Mouse (Mus musculus) embryo, embryonic 9.5 days (tissue): ENCODE measurements around the gene Xrn2.
A peak's percentile ranks its signal among the peaks of the same experiment; 100 is the strongest.
"Not testable (repeated sequence)": the region's sequence is repeated elsewhere in the genome, so short reads cannot be mapped to it uniquely, and the experiment has no call there.

Experiments used
- DNase-seq: peaks from one replicate; pipeline ENCODE4 v3.0.0-alpha.2; 2017; ENCODE audit errors: extremely low spot score

Gene Xrn2

GRCm38 (mm10) chr2:147012623-147013184 is at the start of gene Xrn2:
Gene Xrn2, plus strand, starts transcription at chr2:147012996.
- peak; percentile 97 for DNase-seq

GRCm38 (mm10) chr2:146975024-146975423 is 37.8 kb upstream of the Xrn2 start:
- no peak for DNase-seq

- DNase-seq: no peak
These were observed 37.3 kb upstream of the Xrn2 start for GRCm38 (mm10) chr2:146975453-146976028.

GRCm38 (mm10) chr2:146982786-146983185 is 30.0 kb upstream of the Xrn2 start:
- no peak for DNase-seq

- no peak for DNase-seq
These were observed 28.0 kb upstream of the Xrn2 start for GRCm38 (mm10) chr2:146984831-146985230.

GRCm38 (mm10) chr2:146985807-146986206 is 27.0 kb upstream of the Xrn2 start:
- no peak for DNase-seq

GRCm38 (mm10) chr2:146986429-146986828 is 26.4 kb upstream of the Xrn2 start:
- no peak for DNase-seq

- no peak for DNase-seq
These were observed 5.5 kb upstream of the Xrn2 start for GRCm38 (mm10) chr2:147007265-147007664.

- no peak for DNase-seq
These were observed 3.7 kb upstream of the Xrn2 start for GRCm38 (mm10) chr2:147009084-147009483.

- no peak for DNase-seq
These were observed 2.7 kb upstream of the Xrn2 start for GRCm38 (mm10) chr2:147010141-147010540.

- no peak for DNase-seq
These were observed 1.8 kb upstream of the Xrn2 start for GRCm38 (mm10) chr2:147010952-147011351.

- no peak for DNase-seq
These were observed 1.2 kb upstream of the Xrn2 start for GRCm38 (mm10) chr2:147011474-147012140.

- no peak for DNase-seq
These were observed 614 bp upstream of the Xrn2 start for GRCm38 (mm10) chr2:147012141-147012622.

- peak; percentile 92 for DNase-seq
These were observed 586 bp downstream of the Xrn2 start for GRCm38 (mm10) chr2:147013194-147013969.

GRCm38 (mm10) chr2:147014101-147014886 is 1.5 kb downstream of the Xrn2 start:
- DNase-seq: no peak

- DNase-seq: not testable (repeated sequence)
These were observed 9.2 kb downstream of the Xrn2 start for GRCm38 (mm10) chr2:147022041-147022440.

- DNase-seq: no peak
These were observed 10.3 kb downstream of the Xrn2 start for GRCm38 (mm10) chr2:147023067-147023466.

- no peak for DNase-seq
These were observed 10.8 kb downstream of the Xrn2 start for GRCm38 (mm10) chr2:147023560-147023959.

GRCm38 (mm10) chr2:147033065-147033464 is 20.3 kb downstream of the Xrn2 start:
- no peak for DNase-seq

GRCm38 (mm10) chr2:147035864-147036263 is 23.1 kb downstream of the Xrn2 start:
- no peak for DNase-seq

GRCm38 (mm10) chr2:147047051-147047450 is 34.3 kb downstream of the Xrn2 start:
- DNase-seq: no peak
